Mouse (Mus musculus): Measurements from ENCODE around the gene Glyr1. TPM values are rescaled to one million over a fixed set of nuclear protein-coding genes. Genes with fewer than 3 reads are reported as not detected.

Glyr1 gene
- polyA plus RNA-seq (2014; fragmentation: Nextera tagmentation; extraction: Ambion mirVana), result 91.3 and 96.0 TPM in 2 replicates

DNA sequence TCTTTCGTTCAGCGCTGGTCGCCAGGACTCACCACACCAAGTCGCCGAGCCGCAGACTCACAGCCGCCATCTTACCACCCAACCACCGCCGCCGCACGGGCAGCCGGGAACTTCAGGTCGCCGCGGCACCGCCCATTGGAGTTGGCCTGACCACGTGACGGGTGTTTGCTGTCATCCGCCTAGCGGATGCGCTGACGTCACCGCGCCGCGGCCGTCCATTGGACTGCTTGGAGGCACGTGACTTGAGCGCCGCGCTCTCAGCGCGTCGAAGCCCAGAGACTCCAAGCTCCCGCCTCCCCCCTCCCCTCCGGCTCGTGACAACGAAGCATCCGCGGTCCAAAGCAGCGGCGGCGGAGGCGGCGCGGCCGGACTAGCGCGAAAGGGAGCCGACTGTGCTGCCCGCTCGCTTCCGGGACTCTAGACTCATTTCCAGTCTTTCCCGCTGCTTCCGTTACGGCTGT, at the start of gene Glyr1, which contains the start of gene Ubn1:
Glyr1 (minus strand) TSS at position 90 of the 461 bp plus-strand sequence.
Ubn1 (plus strand) TSS at position 284 of the 461 bp plus-strand sequence.
- Histone ChIP-seq H3K4me1 (ENCODE audit: control insufficient read depth, insufficient read depth, low read length) (peaks cover 16% of the 10 kb centered on the region), H3K9me3 (ENCODE audit: control insufficient read depth, low read length) (no peaks in the 10 kb centered on the region), H3K27ac (replicated peaks; ENCODE audit: low read depth, low read length) (peak within 1 kb of the TSS; percentile 98), H3K36me3 (ENCODE audit: control insufficient read depth, insufficient read depth, low read length) (peaks cover 42% of the 10 kb centered on the region), H3K9ac (ENCODE audit: low read depth, low read length) (peak within 1 kb of the TSS; percentile 93), H3K4me3 (ENCODE audit: low read depth, low read length) (peak within 1 kb of the TSS; percentile 86), H3K4me2 (ENCODE audit: low read depth, low read length) (peak within 1 kb of the TSS; percentile 86), H3K27me3 (replicated peaks; ENCODE audit: control insufficient read depth, insufficient read depth, low read length) (no peaks in the 10 kb centered on the region)
- DNase-seq (ENCODE audit: low spot score), result peak; percentile 100
- WGBS, result 0% methylated on average over 20 of the region's 56 CpGs
- peak; percentile 99 for ATAC-seq (ENCODE audit: low read depth)

DNA sequence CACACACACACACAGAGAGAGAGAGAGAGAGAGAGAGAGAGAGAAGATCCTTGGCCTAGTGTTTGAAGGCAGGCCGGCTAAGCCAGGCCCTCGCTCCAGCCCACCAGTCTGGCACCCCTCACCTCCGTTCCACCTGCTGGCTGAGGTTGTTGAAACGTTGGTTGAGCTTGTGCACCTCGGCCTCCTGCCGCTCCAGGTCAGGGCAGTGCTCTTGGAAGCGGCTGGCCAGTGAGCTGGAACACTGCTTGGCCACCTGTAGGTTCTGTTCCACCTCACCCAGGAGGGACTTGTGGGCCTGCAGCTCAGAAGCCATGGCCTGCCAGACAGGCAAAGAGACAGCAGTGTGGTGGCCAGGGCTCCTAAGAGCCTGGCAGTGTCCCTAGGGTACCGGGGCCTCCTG, 46.8 kb upstream of the Glyr1 start:
- WGBS, result 77% methylated on average over 8 of the region's 8 CpGs
- Histone ChIP-seq H3K36me3 (ENCODE audit: control insufficient read depth, insufficient read depth, low read length) (no peaks in the 10 kb centered on the region), H3K27me3 (replicated peaks; ENCODE audit: control insufficient read depth, insufficient read depth, low read length) (no peaks in the 10 kb centered on the region), H3K27ac (replicated peaks; ENCODE audit: low read depth, low read length) (no peak overlapping the region), H3K4me3 (ENCODE audit: low read depth, low read length) (no peak overlapping the region), H3K9me3 (ENCODE audit: control insufficient read depth, low read length) (no peaks in the 10 kb centered on the region), H3K9ac (ENCODE audit: low read depth, low read length) (no peak overlapping the region), H3K4me1 (ENCODE audit: control insufficient read depth, insufficient read depth, low read length) (no peaks in the 10 kb centered on the region), H3K4me2 (ENCODE audit: low read depth, low read length) (no peak overlapping the region)
- DNase-seq (ENCODE audit: low spot score) (no peak), ATAC-seq (ENCODE audit: low read depth) (no peak)

- Histone ChIP-seq H3K9me3 (ENCODE audit: control insufficient read depth, low read length) (no peaks in the 10 kb centered on the region), H3K27me3 (replicated peaks; ENCODE audit: control insufficient read depth, insufficient read depth, low read length) (no peaks in the 10 kb centered on the region), H3K4me1 (ENCODE audit: control insufficient read depth, insufficient read depth, low read length) (no peaks in the 10 kb centered on the region), H3K9ac (ENCODE audit: low read depth, low read length) (no peak overlapping the region), H3K4me3 (ENCODE audit: low read depth, low read length) (no peak overlapping the region), H3K4me2 (ENCODE audit: low read depth, low read length) (no peak overlapping the region), H3K36me3 (ENCODE audit: control insufficient read depth, insufficient read depth, low read length) (0 out of 2 replicates have a peak, but pooled peaks cover 7% of the 10 kb centered on the region), H3K27ac (replicated peaks; ENCODE audit: low read depth, low read length) (no peak overlapping the region)
- WGBS, result 73% methylated on average over 5 of the region's 5 CpGs
- no peak for ATAC-seq (ENCODE audit: low read depth)
- peak; percentile 32 for DNase-seq (ENCODE audit: low spot score)
Observed at GRCm38 (mm10) chr16:5093285-5093684, 43.6 kb upstream of the Glyr1 start.

DNA sequence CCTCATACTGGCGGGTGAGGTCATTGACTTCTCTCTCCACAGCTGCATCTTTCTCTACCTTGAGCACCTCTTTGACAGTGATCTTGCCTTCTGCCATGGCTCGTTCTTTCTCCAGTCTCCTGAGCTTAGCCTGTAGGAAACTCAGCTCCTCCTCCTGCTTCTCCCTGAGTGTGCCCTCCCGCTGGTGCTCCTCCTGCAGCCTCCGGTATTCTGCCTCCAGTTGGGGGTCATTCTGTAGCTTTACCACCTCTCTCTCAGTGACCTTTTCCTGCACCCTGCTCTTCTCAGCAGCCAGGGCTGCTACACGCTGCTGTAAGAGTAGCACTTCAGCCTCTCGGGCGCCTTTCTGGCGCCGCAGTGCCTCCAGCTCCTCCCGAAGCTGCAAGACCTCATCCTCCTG, 39.4 kb upstream of the Glyr1 start:
- 70% methylated on average over 10 of the region's 10 CpGs for WGBS
- no peaks in the 10 kb centered on the region for H3K27me3 ChIP-seq (replicated peaks; ENCODE audit: control insufficient read depth, insufficient read depth, low read length)
- no peaks in the 10 kb centered on the region for H3K4me1 ChIP-seq (ENCODE audit: control insufficient read depth, insufficient read depth, low read length)
- H3K9me3 ChIP-seq (ENCODE audit: control insufficient read depth, low read length), result no peaks in the 10 kb centered on the region
- no peak overlapping the region for H3K27ac ChIP-seq (replicated peaks; ENCODE audit: low read depth, low read length)
- no peak overlapping the region for H3K4me3 ChIP-seq (ENCODE audit: low read depth, low read length)
- peaks cover 49% of the 10 kb centered on the region for H3K36me3 ChIP-seq (ENCODE audit: control insufficient read depth, insufficient read depth, low read length)
- ATAC-seq (ENCODE audit: low read depth), result no peak
- no peak for DNase-seq (ENCODE audit: low spot score)
- no peak overlapping the region for H3K4me2 ChIP-seq (ENCODE audit: low read depth, low read length)
- no peak overlapping the region for H3K9ac ChIP-seq (ENCODE audit: low read depth, low read length)

GRCm38 (mm10) chr16:5086179-5086578, 36.5 kb upstream of the Glyr1 start:
- ATAC-seq (ENCODE audit: low read depth), result no peak
- H3K4me1 ChIP-seq (ENCODE audit: control insufficient read depth, insufficient read depth, low read length), result no peaks in the 10 kb centered on the region
- DNase-seq (ENCODE audit: low spot score), result no peak
- H3K27me3 ChIP-seq (replicated peaks; ENCODE audit: control insufficient read depth, insufficient read depth, low read length), result no peaks in the 10 kb centered on the region
- no peak overlapping the region for H3K4me2 ChIP-seq (ENCODE audit: low read depth, low read length)
- peaks cover 77% of the 10 kb centered on the region for H3K36me3 ChIP-seq (ENCODE audit: control insufficient read depth, insufficient read depth, low read length)
- H3K9me3 ChIP-seq (ENCODE audit: control insufficient read depth, low read length), result no peaks in the 10 kb centered on the region
- 92% methylated on average over 2 of the region's 2 CpGs for WGBS
- no peak overlapping the region for H3K9ac ChIP-seq (ENCODE audit: low read depth, low read length)
- no peak overlapping the region for H3K4me3 ChIP-seq (ENCODE audit: low read depth, low read length)
- H3K27ac ChIP-seq (replicated peaks; ENCODE audit: low read depth, low read length), result no peak overlapping the region

- H3K36me3 ChIP-seq (ENCODE audit: control insufficient read depth, insufficient read depth, low read length), result peaks cover 84% of the 10 kb centered on the region
- H3K4me2 ChIP-seq (ENCODE audit: low read depth, low read length), result no peak overlapping the region
- H3K4me3 ChIP-seq (ENCODE audit: low read depth, low read length), result no peak overlapping the region
- no peak overlapping the region for H3K9ac ChIP-seq (ENCODE audit: low read depth, low read length)
- H3K27me3 ChIP-seq (replicated peaks; ENCODE audit: control insufficient read depth, insufficient read depth, low read length), result no peaks in the 10 kb centered on the region
- DNase-seq (ENCODE audit: low spot score) (no peak), ATAC-seq (ENCODE audit: low read depth) (no peak)
- no peaks in the 10 kb centered on the region for H3K4me1 ChIP-seq (ENCODE audit: control insufficient read depth, insufficient read depth, low read length)
- 84% methylated on average over 4 of the region's 4 CpGs for WGBS
- H3K9me3 ChIP-seq (ENCODE audit: control insufficient read depth, low read length), result no peaks in the 10 kb centered on the region
- H3K27ac ChIP-seq (replicated peaks; ENCODE audit: low read depth, low read length), result no peak overlapping the region
Observed at GRCm38 (mm10) chr16:5085196-5085595, 35.5 kb upstream of the Glyr1 start.

DNA sequence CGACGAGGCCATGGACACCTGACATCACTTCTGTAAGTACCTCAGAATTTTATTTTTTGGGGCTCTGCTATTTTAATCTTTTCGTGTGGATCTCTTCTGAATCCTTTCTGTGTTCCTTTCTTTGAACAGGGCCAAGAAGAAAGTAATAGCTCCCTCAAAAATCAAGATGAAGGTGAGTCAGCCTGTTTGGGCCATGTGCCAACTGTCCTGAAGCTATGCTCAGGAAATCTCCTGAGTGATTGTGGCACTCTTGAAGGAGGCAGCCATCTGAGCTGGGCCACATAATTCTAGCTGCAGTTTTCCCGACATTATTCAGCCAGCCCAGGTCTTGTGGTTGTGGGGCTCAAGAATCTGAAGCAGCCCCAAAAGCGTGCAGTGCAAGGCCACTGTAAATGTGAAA, 24.7 kb upstream of the Glyr1 start:
- DNase-seq (ENCODE audit: low spot score), result no peak
- Histone ChIP-seq H3K27me3 (replicated peaks; ENCODE audit: control insufficient read depth, insufficient read depth, low read length) (no peaks in the 10 kb centered on the region), H3K9ac (ENCODE audit: low read depth, low read length) (no peak overlapping the region), H3K4me3 (ENCODE audit: low read depth, low read length) (no peak overlapping the region), H3K36me3 (ENCODE audit: control insufficient read depth, insufficient read depth, low read length) (peaks cover 95% of the 10 kb centered on the region), H3K4me1 (ENCODE audit: control insufficient read depth, insufficient read depth, low read length) (no peaks in the 10 kb centered on the region), H3K27ac (replicated peaks; ENCODE audit: low read depth, low read length) (no peak overlapping the region), H3K4me2 (ENCODE audit: low read depth, low read length) (no peak overlapping the region), H3K9me3 (ENCODE audit: control insufficient read depth, low read length) (no peaks in the 10 kb centered on the region)
- 86% methylated on average over 5 of the region's 5 CpGs for WGBS
- no peak for ATAC-seq (ENCODE audit: low read depth)

DNA sequence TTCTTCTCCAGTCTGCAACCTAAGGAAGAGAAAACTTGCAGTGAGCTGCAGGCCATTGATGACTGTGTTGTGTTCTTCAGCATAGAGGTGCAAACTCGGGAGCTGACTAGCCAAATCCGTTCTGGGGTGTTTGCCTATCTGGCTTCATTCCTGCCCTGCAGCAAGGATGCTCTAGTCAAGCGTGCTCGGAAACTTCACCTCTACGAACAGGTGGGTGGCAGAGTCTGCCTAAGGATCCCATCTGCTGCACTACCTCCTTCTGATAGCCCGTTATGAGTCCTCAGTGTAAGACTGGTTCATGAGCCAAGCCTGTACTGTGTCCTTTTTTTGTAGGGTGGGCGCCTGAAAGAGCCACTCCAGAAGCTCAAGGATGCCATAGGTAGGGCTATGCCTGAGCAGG, 22.3 kb upstream of the Glyr1 start:
- Histone ChIP-seq H3K9me3 (ENCODE audit: control insufficient read depth, low read length) (no peaks in the 10 kb centered on the region), H3K27me3 (replicated peaks; ENCODE audit: control insufficient read depth, insufficient read depth, low read length) (no peaks in the 10 kb centered on the region), H3K9ac (ENCODE audit: low read depth, low read length) (no peak overlapping the region), H3K27ac (replicated peaks; ENCODE audit: low read depth, low read length) (no peak overlapping the region), H3K4me3 (ENCODE audit: low read depth, low read length) (no peak overlapping the region), H3K4me1 (ENCODE audit: control insufficient read depth, insufficient read depth, low read length) (no peaks in the 10 kb centered on the region), H3K36me3 (ENCODE audit: control insufficient read depth, insufficient read depth, low read length) (peaks cover 95% of the 10 kb centered on the region), H3K4me2 (ENCODE audit: low read depth, low read length) (no peak overlapping the region)
- 91% methylated on average over 7 of the region's 7 CpGs for WGBS
- no peak for DNase-seq (ENCODE audit: low spot score)
- no peak for ATAC-seq (ENCODE audit: low read depth)

DNA sequence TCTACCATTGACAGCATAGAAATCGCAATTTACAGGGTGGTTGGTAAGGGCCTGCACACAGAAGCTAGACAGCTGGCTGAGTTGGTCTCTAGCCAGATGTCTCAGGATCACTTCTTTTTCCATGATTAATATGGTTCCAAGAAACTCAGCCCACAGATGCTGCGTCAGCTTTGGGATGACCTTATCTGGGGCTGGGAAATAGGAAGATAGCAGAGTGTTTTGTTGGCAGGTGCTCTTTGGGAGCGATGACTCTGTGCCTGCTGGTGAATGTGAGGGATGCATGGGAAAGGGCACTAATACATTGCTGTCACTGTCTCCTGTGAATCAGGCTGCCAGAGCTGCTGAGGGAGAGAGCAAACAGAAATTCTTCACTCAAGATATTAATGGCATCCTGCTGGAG, 20.7 kb upstream of the Glyr1 start:
- H3K4me3 ChIP-seq (ENCODE audit: low read depth, low read length), result no peak overlapping the region
- H3K9me3 ChIP-seq (ENCODE audit: control insufficient read depth, low read length), result no peaks in the 10 kb centered on the region
- no peak overlapping the region for H3K9ac ChIP-seq (ENCODE audit: low read depth, low read length)
- no peak overlapping the region for H3K4me2 ChIP-seq (ENCODE audit: low read depth, low read length)
- H3K27ac ChIP-seq (replicated peaks; ENCODE audit: low read depth, low read length), result no peak overlapping the region
- H3K36me3 ChIP-seq (ENCODE audit: control insufficient read depth, insufficient read depth, low read length), result peaks cover 92% of the 10 kb centered on the region
- no peaks in the 10 kb centered on the region for H3K27me3 ChIP-seq (replicated peaks; ENCODE audit: control insufficient read depth, insufficient read depth, low read length)
- H3K4me1 ChIP-seq (ENCODE audit: control insufficient read depth, insufficient read depth, low read length), result no peaks in the 10 kb centered on the region
- 92% methylated on average over 3 of the region's 3 CpGs for WGBS
- ATAC-seq (ENCODE audit: low read depth) (no peak), DNase-seq (ENCODE audit: low spot score) (no peak)

Measured in embryonic facial prominence, embryonic 14.5 days (tissue).